Mouse (Mus musculus) heart, adult 2 months (tissue): ENCODE results near the gene Paqr9.
A peak's percentile ranks its signal among the peaks of the same experiment; 100 is the strongest.

Source experiments
- EP300 ChIP-seq: fragments of 200-500 bp; IDR thresholded peaks from 2 replicates; pipeline ENCODE4 v1.6.1; 2011; ENCODE audit warnings: low read depth, low read length, control low read depth; ENCODE audit not compliant: insufficient read depth
- POLR2A ChIP-seq: fragments of 200-500 bp; IDR thresholded peaks from 2 replicates; pipeline ENCODE4 v1.6.1; 2011; ENCODE audit warnings: mild to moderate bottlenecking, low read depth, low read length, control low read depth; ENCODE audit not compliant: insufficient read depth

- TF ChIP-seq POLR2A = peak; percentile 35; the same call in 1 of the 2 replicates
- no peak for TF ChIP-seq EP300
Measured at GRCm38 (mm10) chr9:95564047-95564446, 4.6 kb downstream of the Paqr9 start.
